In genomic region chr6:100333745-100334144, GRCm38 (mm10) we compare ENCODE assay signal across 21 mouse cellular contexts. TPM values are rescaled to one million over a fixed set of nuclear protein-coding genes. Genes with fewer than 3 reads are reported as not detected.
DNase-seq lines count a peak whose midpoint lies in the region; ATAC-seq and TF ChIP-seq lines count a peak whose summit lies in the region.
"Had no signal": no experiment of that assay in that cellular context is flagged by ENCODE, and none has a peak within 500 bp of the region (broad histone marks: within the 10 kb centered on the region; RNA-seq: fewer than 3 reads in every experiment).

No protein-coding gene starts in this region.

- 62% methylated on average over 7 of the region's 7 CpGs for WGBS in liver, postnatal 0 days (ENCODE audit: insufficient replicate concordance)
- WGBS in liver, embryonic 11.5 days, result 70% methylated on average over 7 of the region's 7 CpGs

- no peak for DNase-seq in liver, postnatal 0 days
- no peak for DNase-seq in liver, embryonic 11.5 days (ENCODE audit: low spot score)
- DNase-seq in ES-E14 (ENCODE audit: low read depth, low spot score) (peak; percentile 50), ZHBTc4 (ENCODE audit: low read depth, low spot score) (peak; percentile 90)
- no peak for DNase-seq in heart, postnatal 36 days
- DNase-seq in gastrocnemius, adult 8-10 months (ENCODE audit: low spot score in 2 of 2), result no peak
- DNase-seq: adrenal gland, postnatal 14 days; B cell, adult 2 months; cerebellum, adult 11-12 months; cerebellum, adult 9-10 months; cerebellum, postnatal 36 days; gastrocnemius, postnatal 14 days; kidney, adult 2 months had no signal

- intact Hi-C loops in heart, postnatal 36 days (cut with DNase I), result loop anchor here (5.0 kb wide), 1 partner anchor 169 kb away; no protein-coding TSS in a partner anchor

- H3K36me3 ChIP-seq in liver, postnatal 0 days (replicated peaks; ENCODE audit: insufficient read depth, low read length), result no peaks in the 10 kb centered on the region
- H3K36me3 ChIP-seq in liver, embryonic 11.5 days (ENCODE audit: control insufficient read depth, insufficient read depth, low read length), result no peaks in the 10 kb centered on the region
- H3K36me3 ChIP-seq in E14TG2a.4 (ENCODE audit: insufficient read depth, low read length) (no peaks in the 10 kb centered on the region), ES-E14 (ENCODE audit: control insufficient read depth, insufficient read depth, low read length, poor library complexity, severe bottlenecking) (no peaks in the 10 kb centered on the region)
- H3K36me3 ChIP-seq: embryonic facial prominence, embryonic 13.5 days; forebrain, embryonic 12.5 days; heart, embryonic 12.5 days; hindbrain, embryonic 15.5 days had no signal

- H3K4me1 ChIP-seq in liver, postnatal 0 days (ENCODE audit: insufficient read depth), result peaks cover 5% of the 10 kb centered on the region; the same call in 1 of the 2 replicates
- H3K4me1 ChIP-seq in liver, embryonic 11.5 days (replicated peaks; ENCODE audit: control insufficient read depth, insufficient read depth, low read length), result peaks cover 3% of the 10 kb centered on the region; the same call in 1 of the 2 replicates
- H3K4me1 ChIP-seq in E14TG2a.4 (replicated peaks; ENCODE audit: low read depth, low read length) (peaks cover 95% of the 10 kb centered on the region), ES-E14 (ENCODE audit: control insufficient read depth in 2 of 2, insufficient read depth in 2 of 2, low read length in 2 of 2, poor library complexity in 1 of 2) (peaks cover 16 to 58% of the 10 kb centered on the region in 2 experiments)

- ATAC-seq in liver, postnatal 0 days, result no peak
- ATAC-seq in liver, embryonic 11.5 days (replicated peaks; ENCODE audit: low FRiP score), result no peak
- ATAC-seq: activated CD4-positive, CD25-positive, alpha-beta regulatory T cell, adult 4 months; CD4-positive, CD25-positive, alpha-beta regulatory T cell, adult 4 months; forebrain, embryonic 16.5 days had no signal

- H3K27me3 ChIP-seq in liver, postnatal 0 days (ENCODE audit: insufficient read depth, low read length), result 0 out of 2 replicates have a peak, but pooled peaks cover 3% of the 10 kb centered on the region
- H3K27me3 ChIP-seq in liver, embryonic 11.5 days (replicated peaks; ENCODE audit: control insufficient read depth, insufficient read depth, low read length), result peaks cover 14% of the 10 kb centered on the region
- no peaks in the 10 kb centered on the region for H3K27me3 ChIP-seq in E14TG2a.4 (ENCODE audit: insufficient read depth, low read length)

- no peak overlapping the region for H3K27ac ChIP-seq in liver, postnatal 0 days (ENCODE audit: low read depth)
- H3K27ac ChIP-seq in liver, embryonic 11.5 days (ENCODE audit: low read depth, low read length), result no peak overlapping the region
- H3K27ac ChIP-seq in ES-E14 (ENCODE audit: insufficient read depth, low read depth, low read length, poor library complexity, severe bottlenecking), result no peak overlapping the region; the same call in 1 of the 2 replicates
- H3K27ac ChIP-seq: embryonic facial prominence, embryonic 13.5 days; forebrain, embryonic 12.5 days; hindbrain, embryonic 15.5 days had no signal

- TF ChIP-seq CTCF in liver, postnatal 0 days (IDR thresholded peaks at IDR 0.05; ENCODE audit: low read depth), result peak; percentile 16; the same call in 1 of the 2 replicates
- TF ChIP-seq CTCF in E14TG2a.4 (conservative IDR thresholded peaks at IDR 0.05; ENCODE audit: low read length), result 0 out of 2 replicates have a peak, but pooled peaks have one; percentile 21

- TF ChIP-seq EP300 in liver, postnatal 0 days (IDR thresholded peaks at IDR 0.05; ENCODE audit: low read depth), result no peak

- no peak overlapping the region for H3K4me2 ChIP-seq in liver, postnatal 0 days (ENCODE audit: low read depth, low read length)
- H3K4me2 ChIP-seq in liver, embryonic 11.5 days, result no peak overlapping the region
- H3K4me2 ChIP-seq: embryonic facial prominence, embryonic 13.5 days; forebrain, embryonic 12.5 days; heart, embryonic 12.5 days; hindbrain, embryonic 15.5 days had no signal

- in situ Hi-C loops in ES-E14 (cut with MboI; ENCODE audit: low sequenced_read_pairs in 2 of 2, unreplicated experiment in 2 of 2), result no loop called here

- H3K4me3 ChIP-seq in liver, postnatal 0 days (ENCODE audit: low read depth, low read length), result no peak overlapping the region
- H3K4me3 ChIP-seq in liver, embryonic 11.5 days (ENCODE audit: low read depth, low read length), result no peak overlapping the region
- H3K4me3 ChIP-seq in E14TG2a.4 (replicated peaks; ENCODE audit: low read length), result no peak overlapping the region
- no peak overlapping the region for H3K4me3 ChIP-seq in ES-E14 (ENCODE audit: insufficient read depth in 1 of 2, low read depth in 1 of 2, low read length in 2 of 2, poor library complexity in 1 of 2, severe bottlenecking in 1 of 2)
- H3K4me3 ChIP-seq: embryonic facial prominence, embryonic 13.5 days; forebrain, embryonic 12.5 days; heart, embryonic 12.5 days; hindbrain, embryonic 15.5 days had no signal

- H3K9ac ChIP-seq in liver, postnatal 0 days (replicated peaks), result no peak overlapping the region
- no peak overlapping the region for H3K9ac ChIP-seq in liver, embryonic 11.5 days (ENCODE audit: low read depth, low read length)
- no peak overlapping the region for H3K9ac ChIP-seq in ES-E14 (ENCODE audit: insufficient read depth, low read depth, low read length, poor library complexity, severe bottlenecking)
- H3K9ac ChIP-seq: embryonic facial prominence, embryonic 13.5 days; forebrain, embryonic 12.5 days; heart, embryonic 12.5 days; hindbrain, embryonic 15.5 days had no signal

- no peaks in the 10 kb centered on the region for H3K9me3 ChIP-seq in liver, postnatal 0 days (ENCODE audit: low read length)
- H3K9me3 ChIP-seq in liver, embryonic 11.5 days (ENCODE audit: control insufficient read depth, low read length), result no peaks in the 10 kb centered on the region
- peaks cover 5% of the 10 kb centered on the region; the same call in 1 of the 2 replicates for H3K9me3 ChIP-seq in E14TG2a.4 (ENCODE audit: low read length)
- H3K9me3 ChIP-seq in ES-E14 (ENCODE audit: control insufficient read depth, insufficient read depth, low read depth, low read length), result no peaks in the 10 kb centered on the region
- H3K9me3 ChIP-seq: embryonic facial prominence, embryonic 13.5 days; forebrain, embryonic 12.5 days; hindbrain, embryonic 15.5 days had no signal

TF ChIP-seq in ES-E14, 5 proteins besides CTCF, POLR2A, EP300 and RAD21:
- TF ChIP-seq CHD2 (IDR thresholded peaks at IDR 0.05; ENCODE audit: low read depth, low read length) (no peak), ZNF384 (IDR thresholded peaks at IDR 0.05; ENCODE audit: low read depth, low read length) (no peak), MAFK (IDR thresholded peaks at IDR 0.05; ENCODE audit: insufficient read depth, low read depth, low read length) (no peak), HCFC1 (IDR thresholded peaks at IDR 0.05; ENCODE audit: borderline replicate concordance, insufficient read depth, low read length) (no peak), ZC3H11A (IDR thresholded peaks at IDR 0.05; ENCODE audit: borderline replicate concordance, low read depth, low read length) (peak; percentile 10; the same call in 1 of the 2 replicates)

RNA-seq across cellular contexts. Expression of gene Rybp, which starts 46.5 kb away (rescaled TPM):
- polyA plus RNA-seq in liver, postnatal 0 days (2015; fragmentation: Nextera tagmentation; extraction: Ambion mirVana), result 5.8 and 6.7 TPM in 2 replicates
- polyA plus RNA-seq in liver, embryonic 11.5 days (2014; fragmentation: Nextera tagmentation; extraction: Ambion mirVana), result 8.7 and 11.2 TPM in 2 replicates
- 67.5 and 71.9 TPM in 2 replicates for total RNA-seq in ES-E14 (2012; rRNA removed)
- total RNA-seq in heart, postnatal 36 days (2021), result 10 to 100 TPM; 11.4 to 14.9 TPM
- 1 to 10 TPM; 4.0 to 5.4 (median 4.9) TPM for total RNA-seq in gastrocnemius, adult 8-10 months (2022)

Comparison
In these comparisons a context has a peak if more than half of its experiments do, and no peak if none do; other contexts are left out.
1. DNase-seq: peak in ES-E14 (single experiment) and ZHBTc4 (single experiment); none in liver, postnatal 0 days (single experiment), liver, embryonic 11.5 days (single experiment), heart, postnatal 36 days (0 of 2) and gastrocnemius, adult 8-10 months (0 of 2).